Mouse (Mus musculus) heart, embryonic 16.5 days (tissue): Measurements from ENCODE around the gene Asic2. TPM values are rescaled to one million over a fixed set of nuclear protein-coding genes. Genes with fewer than 3 reads are reported as not detected.

Experiments used
- ATAC-seq: fragments of 200-750 bp; cut with Nextera tagmentation; replicated peaks from 2 replicates; pipeline ENCODE4 v1.8.0; 2017; ENCODE audit warnings: moderate number of reproducible peaks; ENCODE audit not compliant: insufficient read depth, low FRiP score; ENCODE audit errors: extremely low read depth
- H3K27ac ChIP-seq: fragments of 300-500 bp; sonication (generic); 2 replicates; pipeline ENCODE4 v1.5.1; 2014; ENCODE audit warnings: mild to moderate bottlenecking, low read length, control low read depth, moderate library complexity
- H3K27me3 ChIP-seq: fragments of 300-500 bp; sonication (generic); 2 replicates; pipeline ENCODE4 v1.6.1; 2014; ENCODE audit warnings: low read length, mixed read lengths; ENCODE audit not compliant: control insufficient read depth, insufficient read depth
- H3K36me3 ChIP-seq: fragments of 300-500 bp; sonication (generic); 2 replicates; pipeline ENCODE4 v1.6.1; 2014; ENCODE audit not compliant: control insufficient read depth, insufficient read depth
- H3K4me1 ChIP-seq: fragments of 300-500 bp; sonication (generic); 2 replicates; pipeline ENCODE4 v1.6.1; 2014; ENCODE audit warnings: low read length, mixed read lengths; ENCODE audit not compliant: control insufficient read depth, insufficient read depth
- H3K4me2 ChIP-seq: fragments of 300-500 bp; sonication (generic); 2 replicates; pipeline ENCODE4 v1.6.1; 2014; ENCODE audit warnings: low read depth, mild to moderate bottlenecking, control low read depth, low read length
- H3K4me3 ChIP-seq: fragments of 300-500 bp; sonication (generic); 2 replicates; pipeline ENCODE4 v1.5.1; 2014; ENCODE audit warnings: mild to moderate bottlenecking, control low read depth, low read length
- H3K9ac ChIP-seq: fragments of 300-500 bp; sonication (generic); 2 replicates; pipeline ENCODE4 v1.6.1; 2014; ENCODE audit warnings: low read length, control low read depth
- H3K9me3 ChIP-seq: fragments of 300-500 bp; sonication (generic); replicated peaks from 2 replicates; pipeline ENCODE4 v1.6.1; 2016; ENCODE audit warnings: low read length; ENCODE audit not compliant: control insufficient read depth
- WGBS: fragments of 180-500 bp; shearing (Covaris S2); extraction: QIAGEN DNeasy Blood & Tissue Kit; methylation state at CpG from one replicate; pipeline ENCODE4 v1.1.7; 2014; 5-methylcytosine and 5-hydroxymethylcytosine counted together
- polyA plus RNA-seq: library from polyadenylated mRNA; unstranded; fragments of >200 nt; fragmentation: Nextera tagmentation; extraction: Ambion mirVana; gene quantifications from 2 replicates; pipeline ENCODE4 v1.2.1, GENCODE M21; 2015

Asic2 gene
- polyA plus RNA-seq, 1 experiment from 2014 or later, result not detected

- H3K4me1 ChIP-seq, result no peaks in the 10 kb centered on the region
- ATAC-seq, result no peak
- H3K4me2 ChIP-seq, result no peak overlapping the region
- no peak overlapping the region for H3K9ac ChIP-seq
- no peak overlapping the region for H3K4me3 ChIP-seq
- H3K9me3 ChIP-seq, result no peaks in the 10 kb centered on the region
- H3K27me3 ChIP-seq, result no peaks in the 10 kb centered on the region
- WGBS, result 27% methylated on average over 9 of the region's 9 CpGs
- H3K36me3 ChIP-seq, result no peaks in the 10 kb centered on the region
- no peak overlapping the region for H3K27ac ChIP-seq
These were observed 852.6 kb downstream of the Asic2 start for GRCm38 (mm10) chr11:81115666-81116065.

GRCm38 (mm10) chr11:81111626-81112025 is 856.6 kb downstream of the Asic2 start:
- no peaks in the 10 kb centered on the region for H3K36me3 ChIP-seq
- no peak overlapping the region for H3K4me3 ChIP-seq
- no peak overlapping the region for H3K9ac ChIP-seq
- no peak for ATAC-seq
- 84% methylated on average over 2 of the region's 2 CpGs for WGBS
- H3K27ac ChIP-seq, result no peak overlapping the region
- H3K4me2 ChIP-seq, result no peak overlapping the region
- H3K4me1 ChIP-seq, result no peaks in the 10 kb centered on the region
- H3K9me3 ChIP-seq, result no peaks in the 10 kb centered on the region
- no peaks in the 10 kb centered on the region for H3K27me3 ChIP-seq

- no peaks in the 10 kb centered on the region for H3K27me3 ChIP-seq
- H3K4me1 ChIP-seq, result no peaks in the 10 kb centered on the region
- H3K9me3 ChIP-seq, result no peaks in the 10 kb centered on the region
- H3K4me3 ChIP-seq, result no peak overlapping the region
- H3K36me3 ChIP-seq, result no peaks in the 10 kb centered on the region
- 72% methylated on average over 6 of the region's 6 CpGs for WGBS
- H3K4me2 ChIP-seq, result no peak overlapping the region
- H3K9ac ChIP-seq, result no peak overlapping the region
- H3K27ac ChIP-seq, result no peak overlapping the region
- no peak for ATAC-seq
These were observed 858.2 kb downstream of the Asic2 start for GRCm38 (mm10) chr11:81110049-81110448.

GRCm38 (mm10) chr11:81106949-81107348 is 861.3 kb downstream of the Asic2 start:
- H3K27me3 ChIP-seq, result no peaks in the 10 kb centered on the region
- H3K4me3 ChIP-seq, result no peak overlapping the region
- no peak overlapping the region for H3K9ac ChIP-seq
- no peak for ATAC-seq
- no peak overlapping the region for H3K4me2 ChIP-seq
- no peaks in the 10 kb centered on the region for H3K36me3 ChIP-seq
- no peak overlapping the region for H3K27ac ChIP-seq
- no peaks in the 10 kb centered on the region for H3K4me1 ChIP-seq
- H3K9me3 ChIP-seq, result no peaks in the 10 kb centered on the region
- WGBS, result 93% methylated on average over 1 of the region's 1 CpGs

- no peak for ATAC-seq
- no peaks in the 10 kb centered on the region for H3K4me1 ChIP-seq
- no peak overlapping the region for H3K9ac ChIP-seq
- H3K4me3 ChIP-seq, result no peak overlapping the region
- H3K27ac ChIP-seq, result no peak overlapping the region
- no peaks in the 10 kb centered on the region for H3K36me3 ChIP-seq
- H3K4me2 ChIP-seq, result no peak overlapping the region
- no peaks in the 10 kb centered on the region for H3K27me3 ChIP-seq
- no peaks in the 10 kb centered on the region for H3K9me3 ChIP-seq
- WGBS, result 72% methylated on average over 6 of the region's 6 CpGs
These were observed 867.4 kb downstream of the Asic2 start for GRCm38 (mm10) chr11:81100829-81101228.

GRCm38 (mm10) chr11:81096011-81096410 is 872.2 kb downstream of the Asic2 start:
- no peaks in the 10 kb centered on the region for H3K36me3 ChIP-seq
- H3K27me3 ChIP-seq, result no peaks in the 10 kb centered on the region
- no peaks in the 10 kb centered on the region for H3K9me3 ChIP-seq
- no peak overlapping the region for H3K9ac ChIP-seq
- ATAC-seq, result no peak
- H3K4me3 ChIP-seq, result no peak overlapping the region
- H3K4me1 ChIP-seq, result no peaks in the 10 kb centered on the region
- WGBS, result 28% methylated on average over 6 of the region's 6 CpGs
- no peak overlapping the region for H3K27ac ChIP-seq
- no peak overlapping the region for H3K4me2 ChIP-seq

GRCm38 (mm10) chr11:81094581-81094980 is 873.7 kb downstream of the Asic2 start:
- Histone ChIP-seq H3K9ac (no peak overlapping the region), H3K4me1 (no peaks in the 10 kb centered on the region), H3K9me3 (no peaks in the 10 kb centered on the region), H3K36me3 (no peaks in the 10 kb centered on the region), H3K27me3 (no peaks in the 10 kb centered on the region), H3K4me3 (no peak overlapping the region), H3K27ac (no peak overlapping the region), H3K4me2 (no peak overlapping the region)
- ATAC-seq, result no peak
- WGBS, result 71% methylated on average over 8 of the region's 8 CpGs

- Histone ChIP-seq H3K4me1 (no peaks in the 10 kb centered on the region), H3K9ac (no peak overlapping the region), H3K27me3 (no peaks in the 10 kb centered on the region), H3K9me3 (no peaks in the 10 kb centered on the region), H3K4me3 (no peak overlapping the region), H3K27ac (no peak overlapping the region), H3K4me2 (no peak overlapping the region), H3K36me3 (no peaks in the 10 kb centered on the region)
- no peak for ATAC-seq
- 73% methylated on average over 2 of the region's 2 CpGs for WGBS
These were observed 876.1 kb downstream of the Asic2 start for GRCm38 (mm10) chr11:81092161-81092560.

- no peak for ATAC-seq
These were observed 884.4 kb downstream of the Asic2 start for GRCm38 (mm10) chr11:81083822-81084221.

More at GRCm38 (mm10) chr11:81083822-81084221, 884.4 kb downstream of the Asic2 start:
- no peaks in the 10 kb centered on the region for H3K36me3 ChIP-seq
- H3K4me1 ChIP-seq, result no peaks in the 10 kb centered on the region
- 72% methylated on average over 4 of the region's 4 CpGs for WGBS
- H3K4me2 ChIP-seq, result no peak overlapping the region
- H3K9ac ChIP-seq, result no peak overlapping the region
- no peaks in the 10 kb centered on the region for H3K9me3 ChIP-seq
- no peak overlapping the region for H3K4me3 ChIP-seq
- H3K27ac ChIP-seq, result no peak overlapping the region
- H3K27me3 ChIP-seq, result no peaks in the 10 kb centered on the region
